Mouse (Mus musculus) limb, embryonic 14.5 days (tissue): ENCODE results near the gene 1700021F07Rik. TPM values are rescaled to one million over a fixed set of nuclear protein-coding genes. Genes with fewer than 3 reads are reported as not detected.

Experiments used
- ATAC-seq: fragments of 200-750 bp; cut with Nextera tagmentation; 2 replicates; pipeline ENCODE4 v1.8.0; 2017; ENCODE audit warnings: low read depth, moderate number of reproducible peaks, moderate TSS enrichment; ENCODE audit not compliant: low FRiP score
- DNase-seq: peaks from one replicate; pipeline ENCODE4 v3.0.0-alpha.2; 2015; ENCODE audit warnings: low spot score
- H3K27ac ChIP-seq: fragments of 300-500 bp; sonication (generic); replicated peaks from 2 replicates; pipeline ENCODE4 v1.5.1; 2014; ENCODE audit warnings: low read depth, mild to moderate bottlenecking, low read length, moderate library complexity, mixed read lengths
- H3K27me3 ChIP-seq: fragments of 300-500 bp; sonication (generic); 2 replicates; pipeline ENCODE4 v1.6.1; 2014; ENCODE audit warnings: low read length, mixed read lengths; ENCODE audit not compliant: control insufficient read depth, insufficient read depth
- H3K36me3 ChIP-seq: fragments of 300-500 bp; sonication (generic); 2 replicates; pipeline ENCODE4 v1.6.1; 2014; ENCODE audit warnings: mild to moderate bottlenecking, low read length, moderate library complexity, mixed read lengths; ENCODE audit not compliant: control insufficient read depth, insufficient read depth
- H3K4me1 ChIP-seq: fragments of 300-500 bp; sonication (generic); 2 replicates; pipeline ENCODE4 v1.6.1; 2014; ENCODE audit warnings: antibody characterized with exemption, low read length, mixed read lengths; ENCODE audit not compliant: control insufficient read depth, insufficient read depth
- H3K4me2 ChIP-seq: fragments of 300-500 bp; sonication (generic); replicated peaks from 2 replicates; pipeline ENCODE4 v1.6.1; 2014; ENCODE audit warnings: low read depth, mild to moderate bottlenecking, low read length, moderate library complexity; ENCODE audit not compliant: severe bottlenecking
- H3K4me3 ChIP-seq: fragments of 300-500 bp; sonication (generic); replicated peaks from 2 replicates; pipeline ENCODE4 v1.5.1; 2014; ENCODE audit warnings: low read length
- H3K9ac ChIP-seq: fragments of 300-500 bp; sonication (generic); 2 replicates; pipeline ENCODE4 v1.6.1; 2014; ENCODE audit warnings: mild to moderate bottlenecking, low read depth, low read length, moderate library complexity; ENCODE audit not compliant: severe bottlenecking
- H3K9me3 ChIP-seq: fragments of 300-500 bp; sonication (generic); 2 replicates; pipeline ENCODE4 v1.6.1; 2016; ENCODE audit warnings: low read length; ENCODE audit not compliant: control insufficient read depth
- POLR2A ChIP-seq: fragments of 200-500 bp; IDR thresholded peaks from 2 replicates; pipeline ENCODE4 v1.8.0; 2012; ENCODE audit warnings: inconsistent platforms, mild to moderate bottlenecking, moderate library complexity, borderline replicate concordance; ENCODE audit not compliant: insufficient read depth, insufficient read length; ENCODE audit errors: extremely low read depth
- WGBS: fragments of 180-500 bp; shearing (Covaris S2); extraction: QIAGEN DNeasy Blood & Tissue Kit; methylation state at CpG from one replicate; pipeline ENCODE4 v1.1.7; 2014; 5-methylcytosine and 5-hydroxymethylcytosine counted together
- polyA plus RNA-seq, 2 experiments: library from polyadenylated mRNA; depleted of rRNA in 1 of 2; stranded (reverse) in 1 of 2; unstranded in 1 of 2; fragments of >200 nt; fragmentation: Nextera tagmentation in 1 of 2; extraction: Ambion mirVana in 1 of 2; gene quantifications; 2 replicates each; pipeline versions ENCODE4 v1.2.1 to v1.2.3; 2012 to 2014

The 1700021F07Rik gene
- polyA plus RNA-seq (2012; rRNA removed) (not detected in 2 replicates), polyA plus RNA-seq (2014; fragmentation: Nextera tagmentation; extraction: Ambion mirVana) (not detected in 2 replicates)

DNA sequence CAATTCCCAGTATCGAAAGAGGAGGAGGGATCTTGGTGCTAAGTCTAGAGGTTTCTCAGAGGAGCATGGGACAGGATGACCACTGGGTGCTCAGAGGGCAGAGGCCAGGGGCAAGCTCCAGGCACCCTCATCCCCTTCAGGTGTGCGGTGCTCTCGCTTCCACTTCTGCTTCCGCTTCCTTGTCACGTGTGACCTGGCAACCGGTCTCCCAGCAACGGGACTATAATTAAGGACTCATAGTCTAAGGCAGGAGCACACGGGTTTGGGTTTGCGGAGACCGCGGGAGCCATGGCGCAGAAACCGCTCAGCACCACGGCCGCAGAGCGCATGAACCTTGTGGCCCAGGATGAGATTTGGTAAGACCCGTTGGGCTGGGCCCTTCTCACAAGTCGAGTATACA, at the start of gene 1700021F07Rik:
1700021F07Rik (plus strand) TSS at position 211 of the 400 bp plus-strand sequence.
- H3K36me3 ChIP-seq, result no peaks in the 10 kb centered on the region
- H3K4me2 ChIP-seq, result no peak within 1 kb of the TSS
- no peak for DNase-seq
- H3K9ac ChIP-seq, result no peak within 1 kb of the TSS
- no peak for ATAC-seq
- TF ChIP-seq POLR2A, result no peak
- H3K9me3 ChIP-seq, result no peaks in the 10 kb centered on the region
- H3K27ac ChIP-seq, result no peak within 1 kb of the TSS
- peaks cover 9% of the 10 kb centered on the region for H3K4me1 ChIP-seq
- H3K27me3 ChIP-seq, result no peaks in the 10 kb centered on the region
- no peak within 1 kb of the TSS for H3K4me3 ChIP-seq
- 92% methylated on average over 18 of the region's 18 CpGs for WGBS

DNA sequence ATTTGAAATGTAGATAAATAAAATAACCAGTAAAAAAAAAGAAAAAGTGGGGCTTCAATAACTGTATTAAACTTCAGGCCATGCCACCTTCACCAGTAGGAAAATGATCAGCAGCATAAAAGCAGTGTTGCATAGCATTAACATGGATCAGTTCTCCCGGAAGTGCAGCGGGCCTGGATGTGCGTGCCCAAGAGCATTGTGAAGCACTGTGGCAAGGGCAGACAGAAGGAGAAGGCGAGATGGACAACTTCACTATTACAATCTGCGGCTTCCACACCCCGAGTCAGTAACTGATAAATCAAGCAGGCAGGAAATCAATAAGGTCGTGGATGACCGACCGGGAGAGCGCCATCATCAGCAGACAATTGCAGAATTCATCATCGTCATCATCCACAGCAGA, 49.2 kb upstream of the 1700021F07Rik start:
- H3K9ac ChIP-seq, result no peak overlapping the region
- TF ChIP-seq POLR2A, result no peak
- 71% methylated on average over 11 of the region's 11 CpGs for WGBS
- H3K4me1 ChIP-seq, result no peaks in the 10 kb centered on the region
- no peak for ATAC-seq
- H3K9me3 ChIP-seq, result no peaks in the 10 kb centered on the region
- DNase-seq, result no peak
- H3K27ac ChIP-seq, result no peak overlapping the region
- H3K36me3 ChIP-seq, result no peaks in the 10 kb centered on the region
- no peak overlapping the region for H3K4me3 ChIP-seq
- no peaks in the 10 kb centered on the region for H3K27me3 ChIP-seq
- H3K4me2 ChIP-seq, result no peak overlapping the region

DNA sequence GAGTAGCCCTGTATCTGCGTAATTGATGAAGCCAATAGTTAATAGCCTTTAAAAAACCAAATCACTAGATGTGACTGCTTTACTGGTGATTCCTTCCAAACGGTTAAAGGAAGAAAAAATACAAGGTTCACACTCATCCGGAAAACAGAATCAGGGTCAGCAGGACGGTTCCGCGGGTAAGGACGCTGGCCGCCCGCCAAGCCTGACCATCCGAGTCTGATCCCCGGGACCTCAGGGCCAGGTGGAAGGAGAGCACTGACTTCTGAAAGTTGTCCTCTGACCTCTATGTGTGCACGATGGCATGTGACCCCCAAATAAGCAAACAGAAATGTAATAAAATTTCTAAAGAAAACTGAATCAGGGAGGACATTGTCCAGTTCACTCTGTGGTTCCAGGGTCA, 43.3 kb upstream of the 1700021F07Rik start:
- Histone ChIP-seq H3K27me3 (no peaks in the 10 kb centered on the region), H3K4me2 (no peak overlapping the region), H3K4me3 (no peak overlapping the region), H3K27ac (no peak overlapping the region), H3K9ac (no peak overlapping the region), H3K4me1 (no peaks in the 10 kb centered on the region), H3K36me3 (no peaks in the 10 kb centered on the region), H3K9me3 (no peaks in the 10 kb centered on the region)
- no peak for TF ChIP-seq POLR2A
- 87% methylated on average over 12 of the region's 12 CpGs for WGBS
- DNase-seq (no peak), ATAC-seq (no peak)

DNA sequence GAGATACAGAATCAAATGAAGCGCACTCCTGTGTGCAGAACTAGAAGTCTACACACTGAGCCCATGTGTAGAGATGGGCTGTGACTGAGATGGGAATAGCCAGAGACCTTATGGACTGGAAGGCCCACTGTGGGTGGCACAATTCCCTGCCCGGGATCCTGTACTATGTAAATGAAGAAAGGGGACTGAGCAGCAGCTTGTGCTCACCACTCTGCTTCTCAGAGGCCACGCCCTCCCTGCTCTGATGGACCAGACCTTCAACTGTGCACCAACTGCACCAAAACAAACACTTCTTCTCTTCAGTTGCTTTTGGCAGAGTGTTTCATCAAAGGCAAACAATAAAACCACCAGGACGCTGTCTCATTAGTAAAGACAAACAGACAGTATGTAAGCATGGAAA, 37.9 kb upstream of the 1700021F07Rik start:
- no peak overlapping the region for H3K4me3 ChIP-seq
- H3K4me2 ChIP-seq, result no peak overlapping the region
- no peak overlapping the region for H3K27ac ChIP-seq
- H3K36me3 ChIP-seq, result no peaks in the 10 kb centered on the region
- H3K9ac ChIP-seq, result no peak overlapping the region
- H3K27me3 ChIP-seq, result no peaks in the 10 kb centered on the region
- 85% methylated on average over 4 of the region's 4 CpGs for WGBS
- no peaks in the 10 kb centered on the region for H3K9me3 ChIP-seq
- DNase-seq (no peak), ATAC-seq (no peak)
- H3K4me1 ChIP-seq, result no peaks in the 10 kb centered on the region
- TF ChIP-seq POLR2A, result no peak

DNA sequence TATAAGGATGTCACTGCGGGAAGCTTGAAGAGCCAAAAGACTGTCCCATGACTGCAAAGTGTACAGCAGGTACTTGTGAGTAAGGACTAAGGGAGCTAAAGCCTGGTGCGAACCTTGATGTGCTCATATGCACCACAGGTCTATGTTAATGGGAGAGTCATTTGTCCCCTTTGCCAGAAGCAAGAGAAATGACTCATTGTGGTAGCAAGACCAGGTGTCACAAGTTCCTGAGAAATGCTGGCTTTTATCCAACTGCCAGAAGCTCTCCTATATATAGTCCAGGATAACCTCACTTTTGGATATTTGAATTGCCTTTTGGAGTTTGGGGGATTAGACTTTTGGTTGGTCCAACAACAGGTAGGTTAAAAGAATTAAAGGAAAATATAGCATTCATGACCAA, 22.8 kb upstream of the 1700021F07Rik start:
- no peak overlapping the region for H3K27ac ChIP-seq
- ATAC-seq, result no peak
- no peak for DNase-seq
- no peaks in the 10 kb centered on the region for H3K4me1 ChIP-seq
- no peaks in the 10 kb centered on the region for H3K36me3 ChIP-seq
- TF ChIP-seq POLR2A, result no peak
- H3K27me3 ChIP-seq, result no peaks in the 10 kb centered on the region
- no peak overlapping the region for H3K4me2 ChIP-seq
- peaks cover 4% of the 10 kb centered on the region; the same call in 1 of the 2 replicates for H3K9me3 ChIP-seq
- H3K4me3 ChIP-seq, result no peak overlapping the region
- no peak overlapping the region for H3K9ac ChIP-seq
- 93% methylated on average over 2 of the region's 2 CpGs for WGBS

DNA sequence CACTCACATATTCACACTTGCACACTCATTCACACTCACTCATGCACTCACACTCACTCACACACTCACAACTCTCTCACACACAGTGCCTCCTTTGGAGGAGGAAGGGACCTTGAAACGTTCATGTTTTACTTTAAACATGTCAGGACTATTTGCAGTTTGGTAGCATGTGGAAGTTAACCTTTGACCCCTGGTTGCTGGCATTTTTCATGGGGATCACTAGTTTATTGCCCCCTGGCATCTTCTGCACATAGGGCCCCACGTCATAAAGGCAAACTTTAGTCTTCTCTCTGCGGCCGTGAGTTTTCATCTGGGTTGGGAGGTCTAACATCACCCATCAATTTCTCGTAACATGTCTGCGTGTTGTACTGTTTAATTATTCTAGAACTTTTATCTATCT, 8.4 kb upstream of the 1700021F07Rik start:
- no peak for TF ChIP-seq POLR2A
- ATAC-seq, result no peak

More for the DNA sequence above, 8.4 kb upstream of the 1700021F07Rik start:
- Histone ChIP-seq H3K4me2 (no peak overlapping the region), H3K27me3 (no peaks in the 10 kb centered on the region), H3K4me3 (no peak overlapping the region), H3K27ac (no peak overlapping the region), H3K36me3 (no peaks in the 10 kb centered on the region), H3K4me1 (0 out of 2 replicates have a peak, but pooled peaks cover 3% of the 10 kb centered on the region), H3K9ac (no peak overlapping the region), H3K9me3 (no peaks in the 10 kb centered on the region)
- 63% methylated on average over 6 of the region's 6 CpGs for WGBS
- DNase-seq, result no peak
